Mouse (Mus musculus) lung, adult 2 months (tissue): ENCODE results near the gene Pxn.

Experiments
- CTCF ChIP-seq: fragments of 200-500 bp; IDR thresholded peaks from 2 replicates; pipeline ENCODE4 v1.5.1; 2011; ENCODE audit warnings: mild to moderate bottlenecking, low read length, control low read depth; ENCODE audit not compliant: insufficient read depth
- POLR2A ChIP-seq: fragments of 200-500 bp; IDR thresholded peaks from 2 replicates; pipeline ENCODE4 v1.6.1; 2011; ENCODE audit warnings: low read depth, mild to moderate bottlenecking, control low read depth, low read length, borderline replicate concordance; ENCODE audit errors: extremely low read depth

GRCm38 (mm10) chr5:115520325-115520869 lies 13.9 kb downstream of the Pxn start:
- TF ChIP-seq CTCF: no peak
- TF ChIP-seq POLR2A: no peak
